Mouse (Mus musculus) lung, postnatal 0 days (tissue): ENCODE measurements around the gene Pkmyt1. TPM values are rescaled to one million over a fixed set of nuclear protein-coding genes. Genes with fewer than 3 reads are reported as not detected.

Experiments used
- ATAC-seq: fragments of 200-750 bp; cut with Nextera tagmentation; 2 replicates; pipeline ENCODE4 v1.8.0; 2017; ENCODE audit warnings: moderate library complexity
- DNase-seq: peaks from one replicate; pipeline ENCODE4 v3.0.0-alpha.2; 2016; ENCODE audit warnings: low spot score
- H3K27ac ChIP-seq: fragments of 300-500 bp; sonication (generic); 2 replicates; pipeline ENCODE4 v1.5.1; 2014; ENCODE audit warnings: antibody characterized with exemption, mild to moderate bottlenecking, low read length, mixed read lengths
- H3K27me3 ChIP-seq: fragments of 300-500 bp; sonication (generic); replicated peaks from 2 replicates; pipeline ENCODE4 v1.6.1; 2014; ENCODE audit warnings: low read length, mixed read lengths; ENCODE audit not compliant: insufficient read depth
- H3K36me3 ChIP-seq: fragments of 300-500 bp; sonication (generic); 2 replicates; pipeline ENCODE4 v1.6.1; 2014; ENCODE audit warnings: low read length, mixed read lengths; ENCODE audit not compliant: insufficient read depth
- H3K4me1 ChIP-seq: fragments of 300-500 bp; sonication (generic); 2 replicates; pipeline ENCODE4 v1.6.1; 2014; ENCODE audit warnings: antibody characterized with exemption, low read depth, low read length, mixed read lengths; ENCODE audit not compliant: insufficient read depth
- H3K4me2 ChIP-seq: fragments of 300-500 bp; sonication (generic); replicated peaks from 2 replicates; pipeline ENCODE4 v1.6.1; 2014; ENCODE audit warnings: low read depth, mild to moderate bottlenecking, low read length, moderate library complexity, mixed read lengths
- H3K4me3 ChIP-seq: fragments of 300-500 bp; sonication (generic); 2 replicates; pipeline ENCODE4 v1.5.1; 2014; ENCODE audit warnings: low read depth, low read length
- H3K9ac ChIP-seq: fragments of 300-500 bp; sonication (generic); replicated peaks from 2 replicates; pipeline ENCODE4 v1.6.1; 2014; ENCODE audit warnings: low read depth, mild to moderate bottlenecking
- H3K9me3 ChIP-seq: fragments of 300-500 bp; sonication (generic); 2 replicates; pipeline ENCODE4 v1.6.1; 2016; ENCODE audit warnings: low read length, mixed read lengths
- CTCF ChIP-seq: IDR thresholded peaks from 2 replicates; pipeline ENCODE4 v1.5.1; 2016; ENCODE audit warnings: antibody characterized with exemption, mild to moderate bottlenecking
- EP300 ChIP-seq: IDR thresholded peaks from 2 replicates; pipeline ENCODE4 v1.6.1; 2016; ENCODE audit warnings: antibody characterized with exemption, mild to moderate bottlenecking, control low read depth
- WGBS: fragments of 180-500 bp; shearing (Covaris S2); extraction: QIAGEN DNeasy Blood & Tissue Kit; methylation state at CpG from one replicate; pipeline ENCODE4 v1.1.7; 2014; 5-methylcytosine and 5-hydroxymethylcytosine counted together
- polyA plus RNA-seq: library from polyadenylated mRNA; unstranded; fragments of >200 nt; fragmentation: Nextera tagmentation; extraction: Ambion mirVana; gene quantifications from 2 replicates; pipeline ENCODE4 v1.2.1, GENCODE M21; 2015

The Pkmyt1 gene
- polyA plus RNA-seq, 1 experiment from 2014 or later, result 10.4 TPM

DNA sequence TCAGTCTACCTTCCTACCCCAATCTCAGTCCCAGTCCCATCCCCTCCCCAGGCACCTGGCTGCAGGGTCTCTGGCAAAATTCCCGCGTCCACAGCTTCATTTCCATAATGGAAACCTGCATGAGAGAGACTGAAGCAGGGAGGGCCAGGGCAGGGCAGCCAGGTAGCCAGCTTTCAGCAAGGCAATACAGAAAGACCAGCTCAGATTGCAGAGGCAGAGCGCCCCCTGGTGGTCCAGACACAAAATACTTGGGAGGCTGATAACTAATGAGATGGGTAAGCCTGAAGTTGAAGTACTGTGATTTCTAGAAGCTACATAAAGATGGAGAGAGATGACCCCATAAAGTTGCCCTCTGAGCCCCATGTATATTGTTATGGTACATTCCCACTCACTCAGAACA lies 19.9 kb upstream of the Pkmyt1 start:
- no peak overlapping the region for H3K9ac ChIP-seq
- H3K4me3 ChIP-seq, result no peak overlapping the region
- WGBS, result 3% methylated on average over 3 of the region's 3 CpGs
- no peak overlapping the region for H3K4me2 ChIP-seq
- no peaks in the 10 kb centered on the region for H3K9me3 ChIP-seq
- H3K4me1 ChIP-seq, result no peaks in the 10 kb centered on the region
- peak; percentile 71 for ATAC-seq
- no peaks in the 10 kb centered on the region for H3K36me3 ChIP-seq
- no peaks in the 10 kb centered on the region for H3K27me3 ChIP-seq
- no peak overlapping the region for H3K27ac ChIP-seq
- peak; percentile 77 for DNase-seq
- TF ChIP-seq EP300 (no peak), CTCF (peak; percentile 90)

DNA sequence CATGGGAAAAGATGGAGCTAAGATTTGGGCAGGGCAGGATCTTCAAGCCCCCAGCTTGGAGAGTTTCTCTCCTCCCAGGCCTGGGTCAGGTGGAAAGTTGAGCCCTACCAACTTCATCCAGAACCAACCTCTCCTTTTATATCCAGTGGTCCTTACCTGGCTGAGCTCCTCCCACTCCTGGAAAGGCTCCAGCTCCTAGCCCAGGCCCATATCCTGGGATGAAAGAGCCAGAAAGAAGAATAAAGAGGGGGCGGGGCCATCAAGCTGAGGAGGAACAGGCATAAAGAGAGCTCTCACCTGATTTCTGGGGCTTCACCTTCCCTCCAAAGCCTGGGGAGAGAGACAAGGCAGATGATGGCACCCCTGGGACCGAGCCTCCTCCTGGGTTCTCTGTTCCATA lies 9.1 kb upstream of the Pkmyt1 start:
- Histone ChIP-seq H3K9me3 (no peaks in the 10 kb centered on the region), H3K9ac (no peak overlapping the region), H3K27ac (no peak overlapping the region), H3K27me3 (no peaks in the 10 kb centered on the region), H3K36me3 (no peaks in the 10 kb centered on the region), H3K4me2 (no peak overlapping the region), H3K4me1 (no peaks in the 10 kb centered on the region), H3K4me3 (no peak overlapping the region)
- ATAC-seq, result no peak
- TF ChIP-seq EP300 (no peak), CTCF (no peak)
- 53% methylated on average over 2 of the region's 2 CpGs for WGBS
- no peak for DNase-seq

DNA sequence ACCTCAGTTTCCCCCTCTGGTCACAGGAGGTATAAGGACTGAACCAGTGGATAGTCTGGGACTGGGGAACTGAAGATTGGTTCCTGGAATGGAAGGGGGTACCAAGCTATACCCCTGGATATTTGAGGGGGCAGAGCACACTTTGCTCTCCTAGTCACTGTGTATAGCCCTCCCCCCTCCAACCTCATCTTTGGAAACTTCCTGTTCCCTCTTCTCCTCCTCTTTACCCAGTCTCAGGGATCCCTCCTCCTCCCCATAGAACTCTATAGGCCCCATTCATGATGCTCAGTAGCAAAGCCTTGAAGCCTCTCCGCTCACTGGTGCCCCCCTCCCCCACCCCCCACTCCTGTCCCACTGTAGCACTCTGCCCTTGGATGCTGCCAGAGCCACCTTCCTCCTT lies 6.7 kb upstream of the Pkmyt1 start:
- Histone ChIP-seq H3K4me3 (no peak overlapping the region), H3K36me3 (no peaks in the 10 kb centered on the region), H3K9ac (no peak overlapping the region), H3K27me3 (no peaks in the 10 kb centered on the region), H3K4me1 (no peaks in the 10 kb centered on the region), H3K9me3 (no peaks in the 10 kb centered on the region), H3K27ac (no peak overlapping the region), H3K4me2 (no peak overlapping the region)
- no peak for ATAC-seq
- no peak for DNase-seq
- 21% methylated on average over 1 of the region's 1 CpGs for WGBS
- TF ChIP-seq EP300 (no peak), CTCF (no peak)

DNA sequence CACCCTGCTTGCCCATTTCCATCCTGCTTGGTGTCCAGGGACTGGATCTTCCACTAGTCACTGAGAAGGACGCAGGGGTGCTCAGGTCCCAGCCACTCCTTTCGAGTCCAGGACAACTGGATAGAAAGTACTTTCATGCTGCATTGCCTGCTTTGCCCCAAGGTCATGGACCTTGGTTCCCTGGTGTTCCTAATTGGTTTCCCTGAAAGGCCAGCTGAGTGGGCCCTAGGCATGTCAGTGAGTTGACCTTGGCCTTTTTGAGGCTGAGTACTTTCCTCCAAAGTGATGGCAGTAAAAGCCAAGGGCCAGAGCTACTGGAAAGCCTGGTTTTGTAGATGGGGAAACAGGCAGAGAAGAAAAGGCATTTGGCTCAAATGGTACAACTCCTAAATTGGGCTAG lies 4.2 kb upstream of the Pkmyt1 start:
- Histone ChIP-seq H3K9me3 (no peaks in the 10 kb centered on the region), H3K4me3 (no peak overlapping the region), H3K4me2 (no peak overlapping the region), H3K27ac (no peak overlapping the region), H3K4me1 (no peaks in the 10 kb centered on the region; the same call in 1 of the 2 replicates), H3K9ac (no peak overlapping the region), H3K36me3 (no peaks in the 10 kb centered on the region), H3K27me3 (no peaks in the 10 kb centered on the region)
- WGBS, result 91% methylated on average over 2 of the region's 2 CpGs
- ATAC-seq, result no peak
- no peak for DNase-seq
- TF ChIP-seq CTCF (no peak), EP300 (no peak)

DNA sequence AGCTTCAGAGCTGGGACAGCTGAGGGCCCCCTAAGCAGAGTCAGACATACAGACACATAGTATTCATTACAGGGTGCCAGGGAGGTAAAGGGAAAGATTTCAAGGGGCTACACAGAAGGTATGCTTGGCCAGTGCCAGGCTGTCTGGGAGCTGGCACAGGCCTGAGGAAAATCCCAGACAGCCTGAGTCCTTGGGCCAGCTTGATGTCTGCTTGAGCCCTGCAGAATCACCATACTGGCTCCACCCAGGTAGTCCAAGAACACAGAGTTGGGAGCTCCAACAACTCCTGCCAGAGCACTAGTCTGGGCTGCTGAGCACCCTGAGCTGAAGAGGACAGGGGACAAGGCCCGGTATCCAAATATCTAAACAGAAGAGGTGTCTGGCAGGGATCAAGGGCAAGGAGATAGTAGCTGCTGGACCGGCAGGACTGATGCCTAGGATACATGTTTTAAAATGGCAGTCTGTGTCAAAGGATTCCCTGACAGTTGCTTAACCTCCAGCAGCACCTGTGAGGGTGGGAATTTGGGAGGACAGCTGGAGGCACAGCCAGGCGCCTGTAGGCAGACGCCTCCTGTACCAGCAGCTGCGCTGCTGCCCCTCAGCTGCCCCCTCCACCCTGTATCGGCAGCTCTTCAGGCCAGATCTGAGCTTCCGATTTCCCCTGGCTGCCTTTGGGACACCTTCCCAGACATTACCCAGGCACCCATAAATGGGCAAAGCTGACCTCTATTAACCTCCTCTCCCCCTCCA lies 3.6 kb upstream of the Pkmyt1 start, which contains the start of gene 1520401A03Rik:
TSS of gene 1520401A03Rik (minus strand) at position 408 of the 750 bp plus-strand sequence.
- DNase-seq, result no peak
- H3K4me3 ChIP-seq, result no peak within 1 kb of the TSS
- TF ChIP-seq EP300 (no peak), CTCF (no peak)
- no peak within 1 kb of the TSS for H3K9ac ChIP-seq
- H3K27me3 ChIP-seq, result no peaks in the 10 kb centered on the region
- H3K36me3 ChIP-seq, result no peaks in the 10 kb centered on the region
- no peak within 1 kb of the TSS for H3K4me2 ChIP-seq
- H3K4me1 ChIP-seq, result peaks cover 3% of the 10 kb centered on the region; the same call in 1 of the 2 replicates
- WGBS, result 54% methylated on average over 7 of the region's 7 CpGs
- no peak for ATAC-seq
- no peaks in the 10 kb centered on the region for H3K9me3 ChIP-seq
- no peak within 1 kb of the TSS for H3K27ac ChIP-seq

DNA sequence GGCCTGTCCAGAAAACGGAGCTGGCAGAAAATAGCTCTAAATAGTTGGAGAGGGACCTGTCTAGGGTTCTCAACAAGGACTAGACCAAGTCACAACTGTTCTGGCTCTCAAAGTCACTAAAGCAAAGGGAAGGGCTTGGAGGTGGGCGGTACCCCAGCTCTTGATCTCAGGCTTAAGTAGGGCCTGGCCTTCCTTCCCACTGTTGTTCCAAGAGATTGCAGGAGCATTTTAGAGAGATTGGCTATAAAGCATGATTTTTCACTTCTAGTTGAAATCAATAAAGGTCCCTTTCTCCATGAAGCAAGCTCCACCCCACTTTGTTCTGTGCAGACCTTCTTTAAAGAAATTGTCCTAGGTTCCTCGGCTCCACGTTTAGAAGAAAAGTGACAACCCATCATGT lies 659 bp upstream of the Pkmyt1 start:
- Histone ChIP-seq H3K4me1 (peaks cover 3% of the 10 kb centered on the region; the same call in 1 of the 2 replicates), H3K9me3 (no peaks in the 10 kb centered on the region), H3K27me3 (no peaks in the 10 kb centered on the region), H3K4me2 (peak overlapping the region; percentile 88), H3K27ac (peak overlapping the region; percentile 84; the same call in 1 of the 2 replicates), H3K36me3 (no peaks in the 10 kb centered on the region), H3K4me3 (peak overlapping the region; percentile 81; the same call in 1 of the 2 replicates), H3K9ac (peak overlapping the region; percentile 13; the same call in 1 of the 2 replicates)
- ATAC-seq, result no peak
- WGBS, result 36% methylated on average over 4 of the region's 4 CpGs
- TF ChIP-seq CTCF (no peak), EP300 (no peak)
- DNase-seq, result peak; percentile 37
